In genomic region chr6:56158217-56158616, GRCm38 (mm10) we compare ENCODE assay signal across 22 mouse cellular contexts.
A peak's percentile ranks its signal among the peaks of the same experiment; 100 is the strongest.
DNase-seq lines count a peak whose midpoint lies in the region; ATAC-seq and TF ChIP-seq lines count a peak whose summit lies in the region.
"Had no signal": no experiment of that assay in that cellular context is flagged by ENCODE, and none has a peak within 500 bp of the region (broad histone marks: within the 10 kb centered on the region; RNA-seq: fewer than 3 reads in every experiment).

No protein-coding gene starts in this region.

- TF ChIP-seq POLR2A in CH12.LX (IDR thresholded peaks at IDR 0.05; ENCODE audit: low read depth, low read length) = no peak

- no peak overlapping the region for H3K4me2 ChIP-seq in CH12.LX (ENCODE audit: insufficient read depth, low read depth, poor library complexity, severe bottlenecking)
- no peak overlapping the region for H3K4me2 ChIP-seq in heart, embryonic 12.5 days

- dilution Hi-C loops in CH12.LX (cut with MboI; ENCODE audit: extremely low pct_ligation_motif_present, extremely low pct_unique_long_range_greater_than_20kb, low sequenced_read_pairs) = no loop called here

- TF ChIP-seq CTCF in CH12.LX (conservative IDR thresholded peaks at IDR 0.05 in 1 of 2, IDR thresholded peaks at IDR 0.05 in 1 of 2; ENCODE audit: low read depth in 2 of 2, low read length in 2 of 2) = no peak

- 63% methylated on average over 1 of the region's 1 CpGs for WGBS in heart, embryonic 12.5 days

- H3K27me3 ChIP-seq in CH12.LX (replicated peaks) = no peaks in the 10 kb centered on the region
- H3K27me3 ChIP-seq in heart, embryonic 12.5 days (replicated peaks) = no peaks in the 10 kb centered on the region

- DNase-seq in A20 (ENCODE audit: low read depth, low spot score) (peak; percentile 13), CH12.LX (ENCODE audit: extremely low read depth) (no peak)
- DNase-seq in urinary bladder, adult 2 months (ENCODE audit: low spot score) = no peak
- no peak for DNase-seq in cerebellum, postnatal 25 days
- no peak for DNase-seq in heart, adult 9 months (ENCODE audit: low spot score in 2 of 2)
- DNase-seq: adrenal gland, adult 2 months; adrenal gland, adult 8-10 months; adrenal gland, postnatal 10 days; adrenal gland, postnatal 14 days; adrenal gland, postnatal 25 days; adrenal gland, postnatal 36 days; B cell, adult 2 months; cerebellum, adult 11 months; cerebellum, adult 11-12 months; cerebellum, adult 18-20 months had no signal

- H3K27ac ChIP-seq in CH12.LX (ENCODE audit: insufficient read depth, low read depth) = no peak overlapping the region
- no peak overlapping the region for H3K27ac ChIP-seq in heart, embryonic 12.5 days (ENCODE audit: poor library complexity, severe bottlenecking)

- in situ Hi-C loops in CH12.LX (cut with MboI; ENCODE audit: low pct_ligation_motif_present, low pct_unique_long_range_greater_than_20kb, low sequenced_read_pairs) = no loop called here

- no peak overlapping the region for H3K9ac ChIP-seq in CH12.LX (ENCODE audit: insufficient read depth, low read depth)
- H3K9ac ChIP-seq in heart, embryonic 12.5 days = no peak overlapping the region

- H3K9me3 ChIP-seq in CH12.LX (replicated peaks; ENCODE audit: low read length) = peaks cover 2% of the 10 kb centered on the region
- H3K9me3 ChIP-seq in heart, embryonic 12.5 days (replicated peaks) = 0 out of 2 replicates have a peak, but pooled peaks cover 8% of the 10 kb centered on the region
- H3K9me3 ChIP-seq: G1E had no signal

- no peaks in the 10 kb centered on the region for H3K36me3 ChIP-seq in CH12.LX (replicated peaks in 1 of 2; ENCODE audit: control insufficient read depth in 1 of 2, insufficient read depth in 1 of 2, low read length in 1 of 2)
- H3K36me3 ChIP-seq in heart, embryonic 12.5 days = no peaks in the 10 kb centered on the region; the same call in 1 of the 2 replicates
- H3K36me3 ChIP-seq: G1E had no signal

- H3K4me3 ChIP-seq in CH12.LX (replicated peaks in 1 of 3; ENCODE audit: low read depth in 2 of 3, low read length in 2 of 3, poor library complexity in 1 of 3) = no peak overlapping the region
- H3K4me3 ChIP-seq in heart, embryonic 12.5 days = no peak overlapping the region

- TF ChIP-seq EP300 in CH12.LX (IDR thresholded peaks at IDR 0.05; ENCODE audit: low read length) = no peak

- H3K79me2 ChIP-seq in CH12.LX (replicated peaks; ENCODE audit: control insufficient read depth, extremely low read depth, insufficient read depth, poor library complexity, severe bottlenecking) = no peaks in the 10 kb centered on the region

- H3K4me1 ChIP-seq in CH12.LX (ENCODE audit: control insufficient read depth in 1 of 2, insufficient read depth in 2 of 2) = peaks cover 0 to 11% of the 10 kb centered on the region in 2 experiments; a peak in 2 of 4 replicates
- peaks cover 5% of the 10 kb centered on the region; the same call in 1 of the 2 replicates for H3K4me1 ChIP-seq in heart, embryonic 12.5 days (replicated peaks)

- peak; percentile 52; the same call in 1 of the 2 replicates for ATAC-seq in granulocyte monocyte progenitor cell, adult 5-6 weeks (replicated peaks; ENCODE audit: poor library complexity, severe bottlenecking)
- ATAC-seq in megakaryocyte progenitor cell, adult 5-6 weeks (replicated peaks; ENCODE audit: poor library complexity) = 0 out of 2 replicates have a peak, but pooled peaks have one; percentile 50
- no peak for ATAC-seq in heart, embryonic 12.5 days (ENCODE audit: insufficient number of reproducible peaks, low FRiP score)
- ATAC-seq: activated CD4-positive, CD25-positive, alpha-beta regulatory T cell, adult 4 months; CD4-positive, CD25-positive, alpha-beta regulatory T cell, adult 4 months; Patski had no signal

- TF ChIP-seq RAD21 in CH12.LX (IDR thresholded peaks at IDR 0.05; ENCODE audit: low read depth, low read length) = no peak

TF ChIP-seq in CH12.LX, 34 proteins besides CTCF, POLR2A, EP300 and RAD21:
- TF ChIP-seq ZC3H11A (IDR thresholded peaks at IDR 0.05; ENCODE audit: low read depth, low read length) = no peak
- no peak for TF ChIP-seq NRF1 (IDR thresholded peaks at IDR 0.05; ENCODE audit: low read depth, low read length)
- no peak for TF ChIP-seq GABPA (IDR thresholded peaks at IDR 0.05; ENCODE audit: insufficient replicate concordance, low read depth, low read length)
- peak; percentile 12; the same call in 1 of the 2 replicates for TF ChIP-seq IRF4 (IDR thresholded peaks at IDR 0.05; ENCODE audit: low read depth, low read length)
- peak; percentile 60 for TF ChIP-seq ZNF384 (IDR thresholded peaks at IDR 0.05; ENCODE audit: low read depth, low read length)
